Mouse (Mus musculus): ENCODE data around the gene Atp8a1. TPM values are rescaled to one million over a fixed set of nuclear protein-coding genes. Genes with fewer than 3 reads are reported as not detected.

Gene Atp8a1
- polyA plus RNA-seq, 1 experiment from 2014 or later, result 36.4 TPM

DNA sequence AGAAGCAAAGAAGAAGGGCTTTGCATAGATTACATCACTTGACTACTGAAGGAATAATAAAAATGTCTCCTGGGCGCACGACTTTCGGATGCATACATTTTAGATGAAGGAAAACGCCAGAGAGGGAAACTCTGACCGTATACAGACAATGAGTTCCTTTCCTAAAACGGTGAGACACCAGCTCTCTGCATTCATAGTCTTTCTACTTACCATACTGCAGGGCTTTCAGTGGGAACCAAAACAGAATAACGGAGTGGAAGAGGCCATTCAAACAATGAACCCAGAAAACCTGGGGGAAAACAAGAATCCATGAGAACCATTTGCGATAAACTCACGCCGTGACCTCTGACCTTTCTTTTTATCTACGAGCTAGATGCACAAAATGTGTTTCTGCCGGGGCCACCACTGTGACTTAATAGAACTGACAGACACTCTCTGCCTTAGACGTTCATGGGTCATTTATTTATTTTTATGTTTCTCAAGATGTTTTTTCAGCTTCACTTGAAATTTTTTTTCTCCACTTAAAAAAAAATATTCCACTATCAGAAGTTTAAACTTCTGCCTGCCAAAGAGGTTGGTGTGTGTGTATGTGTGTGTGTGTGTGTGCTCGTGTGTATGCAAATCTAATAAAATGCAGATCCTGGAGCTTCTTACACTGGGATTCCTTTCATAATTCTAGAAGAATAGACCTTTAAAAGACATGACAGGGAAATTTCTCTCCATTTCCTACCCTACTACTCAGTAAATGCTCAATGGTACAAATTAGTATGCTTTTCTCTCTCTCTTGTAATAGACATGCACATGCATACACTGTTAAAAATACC, 191.3 kb downstream of the Atp8a1 start:
- no peak overlapping the region for H3K27ac ChIP-seq
- H3K9me3 ChIP-seq, result no peaks in the 10 kb centered on the region
- 13% methylated on average over 14 of the region's 14 CpGs for WGBS
- no peak overlapping the region for H3K4me3 ChIP-seq (replicated peaks)
- peaks cover 88% of the 10 kb centered on the region for H3K27me3 ChIP-seq
- H3K4me1 ChIP-seq (replicated peaks), result peaks cover 27% of the 10 kb centered on the region
- no peak overlapping the region for H3K9ac ChIP-seq (replicated peaks)
- H3K36me3 ChIP-seq, result peaks cover 4% of the 10 kb centered on the region; the same call in 1 of the 2 replicates
- no peak overlapping the region for H3K4me2 ChIP-seq (replicated peaks)
- ATAC-seq, result no peak

GRCm38 (mm10) chr5:67654572-67654971, 192.7 kb downstream of the Atp8a1 start:
- no peak for ATAC-seq
- Histone ChIP-seq H3K36me3 (peaks cover 14% of the 10 kb centered on the region), H3K4me3 (replicated peaks) (no peak overlapping the region), H3K4me1 (replicated peaks) (peaks cover 27% of the 10 kb centered on the region), H3K9ac (replicated peaks) (no peak overlapping the region), H3K4me2 (replicated peaks) (no peak overlapping the region), H3K27ac (no peak overlapping the region), H3K27me3 (peaks cover 90% of the 10 kb centered on the region), H3K9me3 (no peaks in the 10 kb centered on the region)
- WGBS, result 41% methylated on average over 5 of the region's 5 CpGs

GRCm38 (mm10) chr5:67653543-67653942, 193.7 kb downstream of the Atp8a1 start:
- 91% methylated on average over 3 of the region's 3 CpGs for WGBS
- Histone ChIP-seq H3K4me3 (replicated peaks) (no peak overlapping the region), H3K36me3 (peaks cover 21% of the 10 kb centered on the region)

GRCm38 (mm10) chr5:67652468-67652867, 194.8 kb downstream of the Atp8a1 start:
- Histone ChIP-seq H3K27me3 (peaks cover 91% of the 10 kb centered on the region), H3K4me2 (replicated peaks) (no peak overlapping the region), H3K27ac (no peak overlapping the region), H3K9ac (replicated peaks) (no peak overlapping the region), H3K4me1 (replicated peaks) (peaks cover 25% of the 10 kb centered on the region), H3K9me3 (no peaks in the 10 kb centered on the region), H3K4me3 (replicated peaks) (no peak overlapping the region), H3K36me3 (peaks cover 30% of the 10 kb centered on the region)
- no peak for ATAC-seq
- 94% methylated on average over 4 of the region's 4 CpGs for WGBS

More at GRCm38 (mm10) chr5:67653543-67653942, 193.7 kb downstream of the Atp8a1 start:
- Histone ChIP-seq H3K9me3 (no peaks in the 10 kb centered on the region), H3K4me2 (replicated peaks) (no peak overlapping the region), H3K4me1 (replicated peaks) (peaks cover 27% of the 10 kb centered on the region), H3K27ac (no peak overlapping the region), H3K9ac (replicated peaks) (no peak overlapping the region), H3K27me3 (peaks cover 90% of the 10 kb centered on the region)
- no peak for ATAC-seq

DNA sequence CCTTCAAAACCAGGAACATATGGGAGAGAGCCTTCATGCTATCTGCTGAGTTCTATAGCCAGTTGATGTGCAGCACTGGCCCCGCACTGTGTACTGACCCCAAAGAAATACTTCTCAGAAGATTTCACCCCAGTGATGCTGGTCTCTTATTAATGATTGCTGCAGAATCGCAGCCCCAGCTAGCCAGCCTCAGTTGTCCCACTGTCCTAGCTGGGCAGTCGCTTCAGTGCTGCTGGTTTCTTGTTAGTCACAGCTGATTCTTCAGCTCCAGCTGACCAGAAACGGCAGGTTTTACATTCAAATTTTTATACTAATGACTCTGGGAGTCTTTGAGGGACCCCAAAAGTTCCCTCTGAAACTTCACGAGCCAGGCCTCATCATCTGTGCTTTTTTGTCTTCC, 197.2 kb downstream of the Atp8a1 start:
- Histone ChIP-seq H3K27ac (no peak overlapping the region), H3K4me2 (replicated peaks) (no peak overlapping the region), H3K36me3 (peaks cover 34% of the 10 kb centered on the region), H3K9me3 (no peaks in the 10 kb centered on the region), H3K27me3 (peaks cover 100% of the 10 kb centered on the region), H3K4me3 (replicated peaks) (no peak overlapping the region), H3K9ac (replicated peaks) (no peak overlapping the region), H3K4me1 (replicated peaks) (0 out of 2 replicates have a peak, but pooled peaks cover 1% of the 10 kb centered on the region)
- ATAC-seq, result no peak
- WGBS, result 93% methylated on average over 5 of the region's 5 CpGs

DNA sequence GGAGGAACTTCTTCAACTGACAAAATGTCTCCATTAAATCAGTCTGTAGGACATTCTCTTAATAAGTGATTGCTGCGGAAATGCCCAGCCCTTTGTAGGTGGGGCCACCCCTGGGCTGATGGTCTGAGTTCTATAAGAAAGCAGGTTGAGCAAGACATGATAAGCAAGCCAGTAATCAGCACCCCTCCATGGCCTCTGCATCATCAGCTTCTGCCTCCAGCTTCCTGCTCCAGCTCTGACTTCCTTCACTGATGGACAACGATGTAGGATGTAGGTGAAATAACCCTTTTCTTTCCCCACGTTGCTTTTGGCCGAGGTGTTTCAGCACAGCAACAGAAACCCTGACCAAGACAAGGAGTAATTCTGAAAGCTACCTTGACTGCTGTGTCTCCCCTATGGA, 198.1 kb downstream of the Atp8a1 start:
- Histone ChIP-seq H3K27me3 (peaks cover 100% of the 10 kb centered on the region), H3K4me3 (replicated peaks) (no peak overlapping the region)

DNA sequence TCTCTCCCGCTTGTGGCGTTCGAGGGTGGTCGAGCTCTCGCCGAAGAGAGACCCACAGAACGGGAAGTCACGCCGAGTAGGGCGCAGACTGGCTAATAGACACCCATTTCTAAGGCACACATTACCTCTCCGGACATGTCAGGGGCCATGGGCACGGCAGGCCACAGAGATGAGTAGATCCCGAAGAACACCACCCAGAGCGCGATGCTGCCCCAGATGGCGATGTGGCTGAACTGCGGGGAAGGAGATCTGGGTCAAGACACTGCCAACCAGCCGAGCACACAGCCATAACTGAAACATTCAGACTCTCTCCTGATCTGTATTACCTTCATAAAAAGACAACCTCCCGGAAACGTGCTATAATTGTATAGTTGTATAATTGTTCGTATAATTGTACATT, 199.7 kb downstream of the Atp8a1 start:
- H3K4me3 ChIP-seq (replicated peaks), result no peak overlapping the region
- peaks cover 100% of the 10 kb centered on the region for H3K27me3 ChIP-seq
- peaks cover 33% of the 10 kb centered on the region for H3K36me3 ChIP-seq
- no peak overlapping the region for H3K9ac ChIP-seq (replicated peaks)
- ATAC-seq, result no peak
- no peaks in the 10 kb centered on the region for H3K9me3 ChIP-seq
- no peaks in the 10 kb centered on the region for H3K4me1 ChIP-seq (replicated peaks)
- 80% methylated on average over 21 of the region's 21 CpGs for WGBS
- no peak overlapping the region for H3K27ac ChIP-seq
- no peak overlapping the region for H3K4me2 ChIP-seq (replicated peaks)

More for the DNA sequence above, 198.1 kb downstream of the Atp8a1 start:
- ATAC-seq, result no peak
- Histone ChIP-seq H3K4me1 (replicated peaks) (no peaks in the 10 kb centered on the region), H3K36me3 (peaks cover 35% of the 10 kb centered on the region), H3K4me2 (replicated peaks) (no peak overlapping the region), H3K27ac (no peak overlapping the region), H3K9ac (replicated peaks) (no peak overlapping the region), H3K9me3 (no peaks in the 10 kb centered on the region)
- WGBS, result 95% methylated on average over 4 of the region's 4 CpGs

GRCm38 (mm10) chr5:67646756-67647529, 200.3 kb downstream of the Atp8a1 start:
- no peak overlapping the region for H3K4me3 ChIP-seq (replicated peaks)
- peaks cover 100% of the 10 kb centered on the region for H3K27me3 ChIP-seq
- no peaks in the 10 kb centered on the region for H3K9me3 ChIP-seq
- H3K36me3 ChIP-seq, result peaks cover 33% of the 10 kb centered on the region
- no peak overlapping the region for H3K9ac ChIP-seq (replicated peaks)
- no peak overlapping the region for H3K4me2 ChIP-seq (replicated peaks)
- H3K4me1 ChIP-seq (replicated peaks), result no peaks in the 10 kb centered on the region
- ATAC-seq, result no peak
- no peak overlapping the region for H3K27ac ChIP-seq
- WGBS, result 91% methylated on average over 20 of the region's 20 CpGs

DNA sequence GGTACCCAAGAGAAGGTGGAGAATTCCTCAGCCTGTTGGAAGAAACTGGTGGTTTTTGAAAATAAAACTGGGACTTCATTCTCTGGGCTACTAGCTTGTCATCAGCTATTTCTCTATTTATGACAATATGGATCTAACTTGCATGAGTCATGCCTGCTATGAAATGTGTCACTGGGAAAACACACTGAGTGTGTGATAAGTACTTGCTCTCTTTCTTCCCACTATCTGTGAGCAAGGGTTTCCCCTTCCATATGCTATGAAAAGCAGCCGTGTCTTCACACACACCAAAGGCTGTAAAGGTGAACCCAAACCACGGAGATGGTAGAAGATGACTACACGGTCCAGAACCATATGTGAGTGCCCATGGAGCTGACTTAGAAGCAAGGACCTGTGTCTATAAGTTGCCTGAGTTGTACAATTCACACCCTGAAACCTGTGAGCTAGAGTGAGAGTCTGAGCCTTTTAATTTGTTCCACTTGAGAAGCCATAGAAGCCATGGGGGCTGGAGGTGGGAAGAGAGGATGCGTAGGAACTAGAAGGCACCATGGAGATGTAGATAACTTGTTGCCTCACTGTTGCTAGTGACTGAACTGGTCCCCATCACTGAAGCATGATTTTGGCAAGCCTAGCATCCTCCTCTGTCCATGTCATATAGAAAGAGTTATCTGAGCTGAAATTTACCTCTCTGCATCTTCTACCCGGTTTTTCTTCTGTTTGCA, 203.5 kb downstream of the Atp8a1 start:
- H3K27me3 ChIP-seq, result peaks cover 99% of the 10 kb centered on the region
- ATAC-seq, result no peak
- peaks cover 21% of the 10 kb centered on the region for H3K36me3 ChIP-seq
- H3K9me3 ChIP-seq, result no peaks in the 10 kb centered on the region
- H3K4me2 ChIP-seq (replicated peaks), result no peak overlapping the region
- H3K4me3 ChIP-seq (replicated peaks), result no peak overlapping the region
- no peaks in the 10 kb centered on the region for H3K4me1 ChIP-seq (replicated peaks)
- 92% methylated on average over 5 of the region's 5 CpGs for WGBS
- no peak overlapping the region for H3K9ac ChIP-seq (replicated peaks)
- no peak overlapping the region for H3K27ac ChIP-seq

DNA sequence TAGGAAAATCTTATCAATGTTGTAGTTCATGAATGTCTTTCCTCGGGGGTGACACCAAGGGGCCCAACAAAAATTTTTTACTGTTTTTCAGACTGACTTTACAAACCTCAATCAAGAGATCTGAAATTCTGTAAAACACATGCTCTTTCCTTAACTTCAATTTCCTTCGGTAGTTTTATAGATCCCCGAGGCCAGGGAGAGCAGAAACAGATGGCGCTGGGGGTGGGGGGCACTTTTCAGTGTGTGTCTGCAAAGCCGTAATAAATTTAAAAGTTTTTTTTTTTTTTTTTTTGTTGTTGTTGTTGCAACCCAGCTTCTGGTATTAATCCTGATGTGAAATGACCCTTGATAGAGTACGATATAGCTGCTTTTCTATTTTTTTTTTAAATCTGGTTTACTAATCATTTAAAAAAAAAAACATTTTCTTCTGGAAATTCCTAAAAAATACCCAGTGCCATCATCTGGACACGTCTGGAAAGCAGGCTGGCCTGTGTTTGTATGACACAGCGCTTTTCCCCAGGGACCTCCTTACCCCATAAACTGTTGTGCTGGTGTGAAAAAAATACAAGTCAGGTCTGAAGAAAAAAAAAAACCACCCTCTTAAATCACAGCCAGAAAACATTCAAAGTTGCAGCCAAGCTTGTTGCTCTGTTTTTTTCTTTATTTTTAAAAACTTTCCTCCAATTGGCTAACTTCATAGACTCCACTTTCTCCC, 205.7 kb downstream of the Atp8a1 start:
- Histone ChIP-seq H3K9ac (replicated peaks) (no peak overlapping the region), H3K27me3 (peaks cover 99% of the 10 kb centered on the region), H3K9me3 (no peaks in the 10 kb centered on the region), H3K4me1 (replicated peaks) (no peaks in the 10 kb centered on the region), H3K4me3 (replicated peaks) (no peak overlapping the region), H3K36me3 (peaks cover 20% of the 10 kb centered on the region), H3K4me2 (replicated peaks) (no peak overlapping the region), H3K27ac (no peak overlapping the region)
- ATAC-seq, result no peak
- 85% methylated on average over 8 of the region's 8 CpGs for WGBS

DNA sequence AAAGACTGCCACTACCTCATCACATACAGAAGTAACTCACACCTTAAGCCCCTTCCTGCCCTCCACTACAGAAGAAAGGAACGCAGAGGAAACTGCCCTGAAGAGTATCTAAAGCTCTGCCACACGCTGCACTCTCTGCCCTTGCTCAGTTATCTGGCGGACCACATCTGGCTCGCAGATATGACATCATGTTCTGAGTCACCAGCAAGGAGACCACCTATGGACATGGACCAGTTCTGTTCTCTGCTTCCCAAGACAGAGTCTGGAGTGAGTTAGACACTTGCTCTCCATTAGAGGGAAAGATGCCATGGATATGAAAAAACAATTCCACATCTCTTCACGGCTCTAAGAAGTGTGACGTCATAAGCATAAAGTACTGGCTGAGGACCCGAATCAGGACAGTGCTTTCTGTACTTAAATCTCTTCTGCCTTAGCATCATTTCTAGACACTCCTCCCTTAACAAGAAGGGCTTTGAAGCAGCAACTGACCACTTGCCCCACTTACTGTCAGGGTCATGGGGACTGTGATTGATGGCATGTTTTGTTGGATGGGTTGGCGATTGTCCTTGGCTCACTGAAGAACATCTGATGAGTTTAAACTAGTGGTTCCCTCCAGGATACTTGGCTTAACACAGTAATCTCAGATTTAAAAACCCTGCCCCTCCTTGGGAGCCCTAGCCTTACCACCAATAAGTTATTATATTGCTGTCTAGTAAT, 206.5 kb downstream of the Atp8a1 start:
- WGBS, result 86% methylated on average over 8 of the region's 8 CpGs
- H3K27me3 ChIP-seq, result peaks cover 99% of the 10 kb centered on the region
- H3K4me3 ChIP-seq (replicated peaks), result no peak overlapping the region
- H3K27ac ChIP-seq, result no peak overlapping the region
- no peaks in the 10 kb centered on the region for H3K9me3 ChIP-seq
- H3K9ac ChIP-seq (replicated peaks), result no peak overlapping the region
- no peaks in the 10 kb centered on the region for H3K4me1 ChIP-seq (replicated peaks)
- ATAC-seq, result no peak
- peaks cover 22% of the 10 kb centered on the region for H3K36me3 ChIP-seq
- H3K4me2 ChIP-seq (replicated peaks), result no peak overlapping the region

All from midbrain, embryonic 13.5 days (tissue).